Mouse (Mus musculus) 416B (cell line): ENCODE measurements around the gene Nudt22.
A peak's percentile ranks its signal among the peaks of the same experiment; 100 is the strongest.

Experiments
- DNase-seq: peaks from one replicate; pipeline ENCODE4 v3.0.0; 2011; ENCODE audit warnings: low read depth

The Nudt22 gene

GRCm38 (mm10) chr19:6977759-6978638 is 17.9 kb downstream of the Nudt22 start:
- DNase-seq = no peak

DNA sequence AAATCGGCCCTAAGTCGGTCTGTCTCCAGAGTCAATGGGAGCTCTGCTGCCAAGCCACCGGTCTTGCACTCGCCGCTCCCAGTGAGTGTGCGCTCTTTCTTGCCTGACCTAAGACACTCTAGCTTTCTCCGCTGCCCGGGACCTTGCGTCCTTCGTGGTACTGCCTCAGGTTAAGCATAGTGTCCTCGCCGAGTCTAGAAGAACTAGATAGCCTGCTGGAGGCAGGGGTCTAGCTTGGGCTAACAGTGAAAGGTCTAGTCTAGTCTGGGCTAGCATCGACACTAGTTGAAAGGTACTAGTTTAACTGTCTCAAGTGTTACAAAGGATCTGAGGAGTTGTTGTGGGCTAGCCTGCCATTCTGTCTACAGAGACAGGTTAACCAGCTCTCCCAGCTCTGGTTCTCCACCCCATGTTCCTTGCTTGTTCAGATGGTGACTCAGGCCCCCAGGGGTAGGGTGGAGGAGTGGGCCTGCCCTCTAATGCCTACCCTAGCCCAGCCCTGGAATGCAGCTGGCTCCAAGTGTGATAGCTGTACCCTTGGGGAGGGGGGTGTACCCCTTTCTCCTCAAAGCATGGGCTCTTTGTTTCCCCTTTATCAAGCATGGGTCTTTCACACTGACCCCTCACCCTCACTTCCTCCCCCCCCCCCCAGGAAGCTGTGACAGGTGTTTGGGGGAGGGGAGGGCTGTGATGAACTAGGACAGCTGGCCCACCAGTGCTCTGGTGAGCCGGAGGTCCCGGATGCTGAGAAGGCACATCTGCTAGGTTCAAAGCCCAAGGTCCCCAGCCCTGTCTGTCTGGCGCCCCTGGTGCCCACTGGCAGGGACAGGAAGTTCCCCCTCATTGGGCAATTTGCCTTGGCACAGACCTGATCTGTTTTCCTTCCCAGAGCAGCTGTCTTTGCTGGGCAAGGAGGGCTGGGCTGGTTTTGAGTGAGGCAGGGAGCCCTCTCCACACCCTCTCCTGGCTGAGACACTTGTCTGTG is 20.1 kb downstream of the Nudt22 start, which contains the start of gene Plcb3:
TSS of gene Plcb3 (minus strand) at position 934 of the 985 bp plus-strand sequence.
- peak; percentile 85 for DNase-seq

- peak; percentile 95 for DNase-seq
These were observed 21.4 kb downstream of the Nudt22 start, which contains the start of gene Ppp1r14b for GRCm38 (mm10) chr19:6974211-6975205. Gene Ppp1r14b, plus strand, starts transcription at chr19:6974968.

GRCm38 (mm10) chr19:6973581-6974190 is 22.2 kb downstream of the Nudt22 start:
- peak; percentile 74 for DNase-seq

GRCm38 (mm10) chr19:6972247-6972917 is 23.5 kb downstream of the Nudt22 start:
- DNase-seq = no peak

- DNase-seq = peak; percentile 35
These were observed 24.3 kb downstream of the Nudt22 start for GRCm38 (mm10) chr19:6971644-6972043.

DNA sequence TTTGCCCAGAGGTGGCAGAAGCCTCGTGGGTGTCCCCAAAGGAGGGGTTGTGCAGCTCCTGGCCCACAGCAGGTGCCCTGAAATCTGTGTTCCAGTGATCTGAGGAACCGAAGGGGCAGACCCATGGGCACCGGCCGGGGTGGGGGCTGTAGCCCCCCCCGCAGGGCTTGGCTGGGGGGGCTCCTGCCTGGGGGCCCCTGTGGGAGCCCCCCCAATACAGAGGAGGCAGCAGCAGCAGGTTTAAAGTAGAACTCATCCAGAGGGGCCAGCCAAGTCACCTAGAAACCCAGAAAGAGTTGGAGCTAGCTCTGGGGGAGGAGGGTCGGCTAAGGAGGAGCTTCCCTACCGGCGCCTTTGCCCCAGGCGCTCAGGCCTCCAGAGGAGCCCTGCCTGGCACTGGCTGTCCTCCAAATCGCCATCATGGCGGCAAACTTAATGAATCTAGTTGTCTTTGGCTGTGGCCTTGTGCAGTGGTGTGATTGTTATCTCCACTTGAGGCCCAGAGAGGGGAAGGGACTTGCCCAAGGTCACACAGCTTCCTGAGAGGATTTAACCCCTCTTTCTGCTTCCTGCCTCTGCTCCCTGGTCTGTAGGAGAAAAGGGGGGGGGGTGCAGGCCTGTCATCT is 25.3 kb downstream of the Nudt22 start:
- peak; percentile 84 for DNase-seq

DNA sequence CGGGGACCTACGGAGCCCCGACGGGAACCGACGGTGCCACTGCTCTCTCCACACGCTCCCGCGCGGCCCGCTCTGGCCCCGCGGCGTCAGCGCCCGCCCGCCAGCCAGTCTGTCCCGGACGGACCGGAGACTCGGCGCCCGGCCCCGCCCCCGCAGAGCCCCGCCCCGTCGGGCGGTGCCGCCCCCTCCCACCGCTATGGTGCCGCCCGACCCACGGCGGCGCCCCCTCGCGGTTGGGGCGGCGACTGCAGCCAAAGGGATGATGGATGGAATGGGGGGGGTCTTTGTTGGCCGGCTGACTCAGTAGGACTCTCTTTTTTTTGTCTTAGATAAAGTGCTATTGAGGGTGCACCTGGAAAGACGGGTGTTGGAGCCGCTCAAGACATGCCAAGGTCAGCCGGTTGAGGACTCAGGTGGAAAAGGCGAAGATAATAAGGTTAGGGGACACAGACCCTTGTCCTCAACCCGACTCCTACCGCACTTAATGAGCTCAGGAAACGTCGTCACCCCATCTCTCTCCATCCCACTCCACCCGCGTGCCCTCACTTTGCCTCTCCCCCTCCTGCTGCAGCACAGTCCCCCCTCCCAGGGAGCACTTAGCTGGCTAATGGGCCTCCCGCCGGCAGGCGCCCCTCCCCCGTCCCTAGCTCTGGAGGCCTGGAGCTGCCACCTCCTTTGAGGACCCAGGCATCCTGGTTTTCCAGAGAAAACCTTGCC is 26.1 kb downstream of the Nudt22 start:
- peak; percentile 70 for DNase-seq

DNA sequence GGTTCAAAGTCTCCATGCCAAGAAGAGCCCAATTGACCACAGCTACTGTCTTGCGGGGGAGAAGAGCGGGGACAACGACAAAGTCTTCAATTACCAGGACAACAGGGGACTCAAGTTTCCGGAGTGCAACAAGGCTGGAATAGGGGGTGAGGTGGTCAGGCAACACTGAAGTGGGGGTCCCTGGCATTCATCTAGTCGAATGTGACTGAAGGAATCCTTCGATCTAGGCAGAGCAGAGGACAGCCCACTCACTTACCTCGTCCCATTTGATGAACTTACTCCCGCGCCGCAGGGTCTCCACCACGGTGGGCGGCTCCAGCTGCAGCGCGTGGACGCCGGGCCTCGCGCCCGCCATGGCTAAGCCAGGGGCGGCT is 26.6 kb downstream of the Nudt22 start:
- no peak for DNase-seq

DNA sequence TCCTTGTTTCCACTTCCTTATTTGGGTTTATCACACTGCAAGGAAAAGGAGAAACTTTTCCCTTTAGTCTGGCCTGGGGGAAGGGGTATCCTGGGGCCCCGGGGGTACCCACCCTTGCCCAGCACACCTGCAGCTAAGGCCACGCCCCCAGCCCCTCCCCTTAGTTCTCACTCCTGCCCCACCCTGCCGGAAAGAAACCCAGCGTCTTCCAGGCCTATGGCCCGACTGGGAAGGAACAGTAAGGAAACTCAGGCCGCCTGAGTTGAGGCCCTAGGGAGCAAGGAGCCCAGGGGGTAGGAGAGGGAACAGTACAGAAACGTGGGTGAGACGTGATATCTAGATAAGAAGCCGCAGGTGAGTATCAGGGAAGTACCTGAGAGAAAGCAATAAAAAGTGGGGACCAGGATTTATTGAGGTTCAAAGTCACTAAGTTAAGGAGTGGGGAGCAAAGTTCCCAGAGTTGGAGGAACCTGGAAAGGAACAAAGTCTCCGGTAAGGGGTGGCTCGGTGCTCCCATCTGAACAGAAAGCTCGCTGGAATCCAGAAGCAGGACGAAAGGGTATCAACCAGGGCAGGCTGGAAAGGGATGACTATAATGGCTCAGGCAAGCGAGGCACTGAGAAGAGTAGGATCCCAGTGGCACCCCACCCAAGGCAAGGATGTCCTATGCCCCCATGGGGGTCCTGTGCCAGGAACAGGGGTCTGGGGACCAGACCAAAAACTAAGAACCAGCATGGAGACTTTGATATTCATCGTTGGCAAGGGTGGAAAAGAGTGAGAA is 27.2 kb downstream of the Nudt22 start:
- DNase-seq = peak; percentile 36

- DNase-seq = no peak
These were observed 39.5 kb downstream of the Nudt22 start for GRCm38 (mm10) chr19:6956461-6956860.

DNA sequence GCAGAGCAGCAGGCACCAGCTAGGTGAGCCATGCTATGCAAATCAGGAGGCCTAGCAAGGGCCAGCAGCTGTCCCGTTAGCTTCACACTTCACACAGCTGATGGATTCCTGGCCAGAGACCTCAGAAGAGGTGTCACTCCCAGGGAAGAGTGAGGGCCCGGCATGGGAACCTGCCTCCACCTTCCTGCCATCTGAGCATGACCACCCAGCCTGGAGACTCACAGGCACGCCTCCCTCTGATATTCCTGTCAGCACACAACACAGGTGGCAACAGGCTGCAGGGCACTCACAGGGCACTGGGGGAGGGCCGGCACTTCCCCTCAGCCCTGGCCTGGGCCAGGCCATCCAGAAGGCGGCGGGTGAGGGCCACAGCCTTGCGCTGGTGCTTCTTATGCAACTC is 40.5 kb downstream of the Nudt22 start:
- no peak for DNase-seq

DNA sequence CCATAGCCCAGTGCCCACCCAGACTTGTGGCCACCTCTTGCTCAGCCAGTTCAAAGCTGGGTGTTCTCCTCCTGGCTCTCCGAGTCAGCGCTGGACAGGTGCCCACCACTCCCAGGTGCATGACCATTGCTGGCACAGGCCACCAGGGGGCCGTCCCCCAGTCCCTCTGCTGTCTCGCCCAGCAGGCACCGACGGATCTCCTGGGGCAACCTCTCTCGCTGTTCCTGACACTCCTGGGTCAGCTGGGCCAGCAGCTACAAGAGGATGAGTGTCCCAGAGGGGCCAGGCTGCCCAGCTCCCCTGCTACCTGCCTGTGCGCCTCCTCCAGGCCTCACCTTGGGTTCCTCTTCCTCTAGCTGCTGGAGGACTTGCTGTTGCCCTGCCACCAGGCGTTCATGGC is 41.9 kb downstream of the Nudt22 start:
- no peak for DNase-seq

GRCm38 (mm10) chr19:6952712-6953037 is 43.2 kb downstream of the Nudt22 start:
- DNase-seq = peak; percentile 84

- DNase-seq = peak; percentile 74
These were observed 43.8 kb downstream of the Nudt22 start for GRCm38 (mm10) chr19:6951994-6952711.

GRCm38 (mm10) chr19:6951381-6951968 is 44.4 kb downstream of the Nudt22 start:
- peak; percentile 96 for DNase-seq

- DNase-seq = peak; percentile 63
These were observed 45.2 kb downstream of the Nudt22 start for GRCm38 (mm10) chr19:6950613-6951153.
